ENCODE assay signal across 8 mouse cellular contexts in genomic region chr13:43784725-43785711, GRCm38 (mm10). TPM values are rescaled to one million over a fixed set of nuclear protein-coding genes. Genes with fewer than 3 reads are reported as not detected.
DNase-seq lines count a peak whose midpoint lies in the region; ATAC-seq lines count a peak whose summit lies in the region.

TSS of gene Cd83 (plus strand) at chr13:43784775.

- no peaks in the 10 kb centered on the region for H3K9me3 ChIP-seq in hindbrain, embryonic 16.5 days (ENCODE audit: control insufficient read depth, low read length)

- peak within 1 kb of the TSS; percentile 86 for H3K9ac ChIP-seq in hindbrain, embryonic 16.5 days (ENCODE audit: low read depth, low read length)

- intact Hi-C loops in left cerebral cortex, postnatal 14 days (cut with DNase I): no loop called here

- DNase-seq in cerebellum, postnatal 10 days: peak; percentile 66 to 71
- peak; percentile 73 for DNase-seq in gastrocnemius, postnatal 10 days
- DNase-seq in left cerebral cortex, postnatal 14 days (ENCODE audit: low spot score in 2 of 2): peak; percentile 50 to 53
- peak; percentile 66 for DNase-seq in right cerebral cortex, postnatal 14 days

- WGBS in hindbrain, embryonic 16.5 days: 3% methylated on average over 66 of the region's 73 CpGs

- H3K4me2 ChIP-seq in hindbrain, embryonic 16.5 days (ENCODE audit: low read length): peak within 1 kb of the TSS; percentile 97

- H3K27me3 ChIP-seq in hindbrain, embryonic 16.5 days (replicated peaks; ENCODE audit: control insufficient read depth, insufficient read depth, low read length): no peaks in the 10 kb centered on the region

- peak within 1 kb of the TSS; percentile 68 for H3K4me3 ChIP-seq in hindbrain, embryonic 16.5 days (ENCODE audit: low read length)

- peak within 1 kb of the TSS; percentile 67 for H3K27ac ChIP-seq in hindbrain, embryonic 16.5 days (ENCODE audit: low read depth, low read length)

- no peaks in the 10 kb centered on the region for H3K36me3 ChIP-seq in hindbrain, embryonic 16.5 days (ENCODE audit: control insufficient read depth, insufficient read depth, low read length)

- ATAC-seq in activated CD4-positive, CD25-positive, alpha-beta regulatory T cell, adult 4 months: peak; percentile 53
- ATAC-seq in hindbrain, embryonic 16.5 days: peak; percentile 82
- peak; percentile 69 for ATAC-seq in megakaryocyte, adult 5-6 weeks (ENCODE audit: poor library complexity, severe bottlenecking)
- no peak for ATAC-seq in megakaryocyte-erythroid progenitor cell, adult 5-6 weeks (replicated peaks; ENCODE audit: low FRiP score, low TSS enrichment, poor library complexity, severe bottlenecking)

- H3K4me1 ChIP-seq in hindbrain, embryonic 16.5 days (ENCODE audit: control insufficient read depth, insufficient read depth, low read depth, low read length): peaks cover 14% of the 10 kb centered on the region

RNA-seq across cellular contexts. Expression of gene Cd83, which starts in this region (rescaled TPM):
- polyA plus RNA-seq in activated CD4-positive, CD25-positive, alpha-beta regulatory T cell, adult 4 months (2017; shearing (Covaris generic)): 100 to 1,000 TPM; 170 to 252 TPM
- 1 to 10 TPM; 1.2 to 3.0 TPM for total RNA-seq in gastrocnemius, postnatal 10 days (2021)
- 33.9 and 36.4 TPM in 2 replicates for polyA plus RNA-seq in hindbrain, embryonic 16.5 days (2015; fragmentation: Nextera tagmentation; extraction: Ambion mirVana)
- total RNA-seq in left cerebral cortex, postnatal 14 days (2021): 1 to 10 TPM; 5.5 to 6.4 TPM
- 1.2 and 1.7 TPM in 2 replicates for total RNA-seq in megakaryocyte, adult 5-6 weeks (2015)
- total RNA-seq in megakaryocyte, adult 5-6 weeks (2017): 0.81 and 1.4 TPM in 2 replicates
- total RNA-seq in megakaryocyte-erythroid progenitor cell, adult 5-6 weeks (2014; fragmentation: Nextera tagmentation): 0.32 TPM in 1 of 2 replicates, not detected in the other
- 0.38 TPM in 1 of 2 replicates, not detected in the other for total RNA-seq in megakaryocyte-erythroid progenitor cell, adult 5-6 weeks (2017)
